Mouse (Mus musculus) embryonic facial prominence, embryonic 10.5 days (tissue): ENCODE data around the gene Arid1b. TPM values are rescaled to one million over a fixed set of nuclear protein-coding genes. Genes with fewer than 3 reads are reported as not detected.

Experiments
- DNase-seq: peaks from one replicate; pipeline ENCODE4 v3.0.0-alpha.2; 2017; ENCODE audit warnings: low spot score
- H3K27ac ChIP-seq: fragments of 300-500 bp; sonication (generic); replicated peaks from 2 replicates; pipeline ENCODE4 v1.5.1; 2016; ENCODE audit warnings: mild to moderate bottlenecking
- H3K27me3 ChIP-seq: fragments of 300-500 bp; sonication (generic); replicated peaks from 2 replicates; pipeline ENCODE4 v1.6.1; 2016; ENCODE audit warnings: low read depth, mild to moderate bottlenecking; ENCODE audit not compliant: poor library complexity, severe bottlenecking
- H3K36me3 ChIP-seq: fragments of 300-500 bp; sonication (generic); replicated peaks from 2 replicates; pipeline ENCODE4 v1.6.1; 2016; ENCODE audit warnings: mild to moderate bottlenecking, moderate library complexity
- H3K4me1 ChIP-seq: fragments of 300-500 bp; sonication (generic); 2 replicates; pipeline ENCODE4 v1.6.1; 2016
- H3K4me3 ChIP-seq: fragments of 300-500 bp; sonication (generic); 2 replicates; pipeline ENCODE4 v1.5.1; 2016; ENCODE audit warnings: mild to moderate bottlenecking, moderate library complexity
- H3K9me3 ChIP-seq: fragments of 300-500 bp; sonication (generic); 2 replicates; pipeline ENCODE4 v1.6.1; 2016; ENCODE audit warnings: mild to moderate bottlenecking
- WGBS: fragments of 180-500 bp; shearing (Covaris S2); methylation state at CpG from one replicate; pipeline ENCODE4 v1.1.7; 2016; 5-methylcytosine and 5-hydroxymethylcytosine counted together
- polyA plus RNA-seq: library from polyadenylated mRNA; unstranded; fragments of >200 nt; fragmentation: Nextera tagmentation; extraction: Ambion mirVana; gene quantifications from 2 replicates; pipeline ENCODE4 v1.2.1, GENCODE M21; 2016

The Arid1b gene
- polyA plus RNA-seq, 1 experiment from 2014 or later: 12.4 TPM

- H3K27me3 ChIP-seq: no peaks in the 10 kb centered on the region
- 86% methylated on average over 6 of the region's 6 CpGs for WGBS
Measured at GRCm38 (mm10) chr17:5180925-5181324, 186.8 kb downstream of the Arid1b start.

GRCm38 (mm10) chr17:5182493-5182892 lies 188.4 kb downstream of the Arid1b start:
- Histone ChIP-seq H3K4me1 (peaks cover 39% of the 10 kb centered on the region), H3K27me3 (no peaks in the 10 kb centered on the region), H3K9me3 (no peaks in the 10 kb centered on the region), H3K4me3 (no peak overlapping the region), H3K27ac (no peak overlapping the region), H3K36me3 (no peaks in the 10 kb centered on the region; the same call in 1 of the 2 replicates)
- 85% methylated on average over 4 of the region's 4 CpGs for WGBS
- no peak for DNase-seq

More at GRCm38 (mm10) chr17:5180925-5181324, 186.8 kb downstream of the Arid1b start:
- Histone ChIP-seq H3K36me3 (no peaks in the 10 kb centered on the region; the same call in 1 of the 2 replicates), H3K27ac (no peak overlapping the region), H3K9me3 (no peaks in the 10 kb centered on the region), H3K4me3 (no peak overlapping the region), H3K4me1 (peaks cover 36% of the 10 kb centered on the region)
- no peak for DNase-seq

- 85% methylated on average over 4 of the region's 4 CpGs for WGBS
- H3K4me1 ChIP-seq: peaks cover 42% of the 10 kb centered on the region
- no peaks in the 10 kb centered on the region for H3K36me3 ChIP-seq
Measured at GRCm38 (mm10) chr17:5185501-5185900, 191.4 kb downstream of the Arid1b start.

GRCm38 (mm10) chr17:5187546-5187945 lies 193.4 kb downstream of the Arid1b start:
- no peak for DNase-seq
- H3K4me1 ChIP-seq: peaks cover 44% of the 10 kb centered on the region
- WGBS: 72% methylated on average over 2 of the region's 2 CpGs
- H3K4me3 ChIP-seq: no peak overlapping the region
- no peak overlapping the region for H3K27ac ChIP-seq
- no peaks in the 10 kb centered on the region for H3K27me3 ChIP-seq
- no peaks in the 10 kb centered on the region for H3K36me3 ChIP-seq
- H3K9me3 ChIP-seq: no peaks in the 10 kb centered on the region

More at GRCm38 (mm10) chr17:5185501-5185900, 191.4 kb downstream of the Arid1b start:
- no peak overlapping the region for H3K27ac ChIP-seq
- DNase-seq: no peak
- no peaks in the 10 kb centered on the region for H3K27me3 ChIP-seq
- H3K4me3 ChIP-seq: no peak overlapping the region
- H3K9me3 ChIP-seq: no peaks in the 10 kb centered on the region

GRCm38 (mm10) chr17:5188400-5188799 lies 194.3 kb downstream of the Arid1b start:
- no peak for DNase-seq
- Histone ChIP-seq H3K36me3 (no peaks in the 10 kb centered on the region), H3K9me3 (no peaks in the 10 kb centered on the region), H3K27me3 (no peaks in the 10 kb centered on the region), H3K4me1 (peaks cover 46% of the 10 kb centered on the region), H3K4me3 (no peak overlapping the region), H3K27ac (no peak overlapping the region)
- WGBS: 82% methylated on average over 7 of the region's 7 CpGs

GRCm38 (mm10) chr17:5189551-5190351 lies 195.6 kb downstream of the Arid1b start:
- peak; percentile 94 for DNase-seq
- 2% methylated on average over 40 of the region's 40 CpGs for WGBS
- peaks cover 49% of the 10 kb centered on the region for H3K4me1 ChIP-seq

DNA sequence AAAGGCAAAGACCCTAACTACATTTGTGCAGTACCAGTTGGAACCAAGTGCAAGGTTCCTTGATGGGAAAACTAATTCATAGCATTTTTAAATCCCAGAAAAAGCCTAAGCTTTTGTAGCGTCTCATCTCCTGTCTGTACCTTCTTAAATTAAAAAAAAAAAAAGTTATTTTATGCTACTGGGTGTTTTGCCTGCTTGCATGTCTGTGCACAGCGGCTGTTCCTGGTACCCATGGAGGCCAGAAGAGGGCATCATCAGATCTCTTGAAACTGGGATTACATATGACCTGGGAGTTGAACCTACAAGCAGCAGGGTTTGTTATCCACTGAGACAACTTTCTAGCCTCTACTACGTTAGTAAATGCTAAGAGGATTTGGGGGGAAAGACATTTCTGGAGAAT lies 196.2 kb downstream of the Arid1b start:
- WGBS: 23% methylated on average over 3 of the region's 3 CpGs
- Histone ChIP-seq H3K27me3 (no peaks in the 10 kb centered on the region), H3K4me1 (peaks cover 50% of the 10 kb centered on the region), H3K4me3 (peak overlapping the region; percentile 65), H3K36me3 (no peaks in the 10 kb centered on the region), H3K9me3 (no peaks in the 10 kb centered on the region), H3K27ac (peak overlapping the region; percentile 95)
- DNase-seq: peak; percentile 25

More at GRCm38 (mm10) chr17:5189551-5190351, 195.6 kb downstream of the Arid1b start:
- peak overlapping the region; percentile 65 for H3K4me3 ChIP-seq
- no peaks in the 10 kb centered on the region for H3K9me3 ChIP-seq
- no peaks in the 10 kb centered on the region for H3K36me3 ChIP-seq
- peak overlapping the region; percentile 95 for H3K27ac ChIP-seq
- H3K27me3 ChIP-seq: no peaks in the 10 kb centered on the region

DNA sequence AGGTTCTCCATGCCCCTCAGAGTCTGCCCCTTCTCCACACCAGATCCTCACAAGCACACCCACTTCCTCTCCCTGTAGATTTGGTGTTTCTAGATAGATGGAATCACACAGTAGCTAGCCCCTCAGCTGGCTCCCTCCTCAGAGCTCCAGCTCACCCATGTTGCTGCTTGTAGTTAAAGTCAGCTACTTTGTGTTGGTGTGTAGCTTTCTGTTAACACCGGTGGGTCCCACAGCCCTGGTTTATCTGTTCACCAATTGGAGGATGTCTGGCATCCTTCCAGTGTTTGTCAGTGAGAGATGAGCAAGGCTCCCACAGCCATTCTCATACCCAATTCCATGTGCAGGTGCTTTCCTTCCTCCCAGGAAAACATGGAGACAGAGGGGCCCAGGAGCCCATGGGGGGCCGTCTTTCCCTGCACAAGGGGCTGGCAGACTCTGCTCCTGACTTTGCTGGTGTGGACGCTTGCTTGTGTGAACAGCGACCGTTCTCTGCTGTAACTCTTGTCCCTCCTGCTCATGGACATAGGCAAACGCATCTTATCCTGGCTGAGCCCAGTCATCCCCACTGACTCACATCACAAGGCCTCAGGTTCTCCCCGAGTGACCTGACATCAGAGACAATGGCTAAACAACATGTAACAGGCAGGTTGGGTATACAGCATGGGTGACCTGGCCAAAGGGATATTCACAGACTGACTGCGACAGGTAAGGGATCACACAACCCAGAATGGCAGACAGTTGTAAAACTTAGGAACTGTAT lies 200.2 kb downstream of the Arid1b start:
- no peak for DNase-seq
- Histone ChIP-seq H3K27ac (no peak overlapping the region), H3K36me3 (no peaks in the 10 kb centered on the region), H3K9me3 (no peaks in the 10 kb centered on the region), H3K27me3 (no peaks in the 10 kb centered on the region), H3K4me1 (peaks cover 43% of the 10 kb centered on the region), H3K4me3 (no peak overlapping the region)
- WGBS: 83% methylated on average over 8 of the region's 8 CpGs

DNA sequence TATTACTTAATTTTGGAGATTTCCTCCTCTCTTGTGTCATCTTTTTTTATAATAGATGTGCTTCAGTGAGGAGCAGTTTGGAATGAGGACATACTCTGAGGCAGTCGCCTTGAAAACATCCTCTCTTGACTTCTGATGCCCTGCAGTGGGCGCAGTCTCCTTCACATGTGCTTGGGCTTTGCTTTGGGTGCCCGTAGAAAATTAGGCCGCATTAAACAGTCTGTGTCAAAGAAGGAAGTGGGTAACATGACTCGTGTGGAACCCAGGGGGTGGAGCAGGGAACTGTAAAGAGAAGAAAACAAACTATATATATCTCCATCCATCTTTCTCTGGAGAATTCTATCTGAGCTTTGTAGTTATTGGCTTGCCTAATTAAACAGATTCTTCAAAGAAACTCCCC lies 201.3 kb downstream of the Arid1b start:
- Histone ChIP-seq H3K4me3 (no peak overlapping the region), H3K9me3 (no peaks in the 10 kb centered on the region), H3K27me3 (no peaks in the 10 kb centered on the region), H3K36me3 (no peaks in the 10 kb centered on the region), H3K27ac (no peak overlapping the region), H3K4me1 (peaks cover 34% of the 10 kb centered on the region)
- DNase-seq: no peak
- 78% methylated on average over 5 of the region's 5 CpGs for WGBS

GRCm38 (mm10) chr17:5196005-5196404 lies 201.9 kb downstream of the Arid1b start:
- no peak overlapping the region for H3K27ac ChIP-seq
- no peaks in the 10 kb centered on the region for H3K27me3 ChIP-seq
- no peaks in the 10 kb centered on the region for H3K9me3 ChIP-seq
- peaks cover 27% of the 10 kb centered on the region for H3K4me1 ChIP-seq
- 94% methylated on average over 10 of the region's 10 CpGs for WGBS
- H3K4me3 ChIP-seq: no peak overlapping the region
- H3K36me3 ChIP-seq: no peaks in the 10 kb centered on the region
- DNase-seq: no peak

DNA sequence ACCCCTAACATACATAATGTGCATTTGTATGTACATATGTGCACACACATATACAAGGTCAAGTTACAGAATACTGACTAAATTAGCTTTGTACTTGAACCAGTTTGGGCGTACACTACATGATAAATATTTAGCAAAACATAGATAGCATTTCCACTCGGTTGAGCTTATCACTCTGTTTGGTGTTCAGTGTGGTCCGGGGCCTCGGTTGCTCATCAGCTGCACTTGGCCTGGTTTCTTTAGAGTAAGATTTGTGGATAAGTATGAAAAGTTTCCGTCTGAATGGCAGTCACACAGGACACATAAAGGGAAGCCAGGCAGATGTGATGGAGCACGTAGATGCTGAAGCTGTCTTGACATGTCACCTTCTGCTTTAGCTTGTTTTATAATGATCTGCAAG lies 202.4 kb downstream of the Arid1b start:
- no peak overlapping the region for H3K27ac ChIP-seq
- H3K36me3 ChIP-seq: no peaks in the 10 kb centered on the region
- WGBS: 94% methylated on average over 6 of the region's 6 CpGs
- DNase-seq: no peak
- H3K9me3 ChIP-seq: no peaks in the 10 kb centered on the region
- H3K27me3 ChIP-seq: no peaks in the 10 kb centered on the region
- no peak overlapping the region for H3K4me3 ChIP-seq
- H3K4me1 ChIP-seq: peaks cover 24% of the 10 kb centered on the region

DNA sequence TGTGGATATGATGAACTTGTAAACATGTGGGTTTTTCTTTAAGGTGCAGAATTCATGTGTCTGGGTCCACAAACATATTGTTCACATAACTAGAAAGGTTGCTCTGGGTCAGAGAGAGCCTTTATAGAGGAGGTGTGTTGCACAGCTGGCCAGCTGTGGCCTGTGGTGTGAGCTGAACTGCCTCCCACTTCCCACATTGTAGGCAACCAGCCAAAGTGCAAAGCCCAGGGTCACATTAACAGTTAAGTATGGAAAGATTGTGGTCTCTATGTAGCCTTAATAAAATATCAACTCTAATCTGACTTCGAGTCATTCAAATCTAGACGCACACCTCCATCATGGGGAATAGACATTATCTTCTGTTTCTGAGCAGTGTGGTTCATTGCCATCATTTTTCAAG lies 203.0 kb downstream of the Arid1b start:
- 91% methylated on average over 2 of the region's 2 CpGs for WGBS
- Histone ChIP-seq H3K36me3 (no peaks in the 10 kb centered on the region), H3K9me3 (no peaks in the 10 kb centered on the region), H3K4me3 (no peak overlapping the region), H3K4me1 (peaks cover 24% of the 10 kb centered on the region), H3K27ac (no peak overlapping the region), H3K27me3 (no peaks in the 10 kb centered on the region)
- DNase-seq: no peak

DNA sequence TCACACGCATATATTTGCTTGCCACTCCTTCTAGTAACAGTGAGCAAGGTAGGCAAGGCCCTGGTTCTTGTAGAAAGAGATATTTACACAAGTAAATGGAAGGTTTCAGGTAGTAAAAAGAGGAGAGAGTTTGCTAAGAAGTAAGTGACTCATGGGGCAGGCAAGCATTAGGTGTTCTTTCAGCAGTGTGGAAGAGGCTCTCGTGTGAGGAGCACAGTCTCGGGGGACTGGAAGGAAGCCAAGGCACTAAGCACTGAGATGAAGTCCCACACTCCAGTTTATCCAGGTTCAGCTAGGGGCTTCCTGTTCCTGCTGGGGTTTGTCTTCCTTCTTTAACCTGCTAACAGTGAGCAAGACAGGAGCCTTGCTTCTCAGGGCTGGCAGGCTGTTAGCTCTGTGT lies 203.6 kb downstream of the Arid1b start:
- 87% methylated on average over 3 of the region's 3 CpGs for WGBS
- DNase-seq: no peak
- Histone ChIP-seq H3K27me3 (no peaks in the 10 kb centered on the region), H3K27ac (no peak overlapping the region), H3K36me3 (no peaks in the 10 kb centered on the region), H3K9me3 (no peaks in the 10 kb centered on the region), H3K4me1 (peaks cover 21% of the 10 kb centered on the region), H3K4me3 (no peak overlapping the region)
